Mouse (Mus musculus) forebrain, postnatal 0 days (tissue): Measurements from ENCODE around the gene Picalm. TPM values are rescaled to one million over a fixed set of nuclear protein-coding genes. Genes with fewer than 3 reads are reported as not detected.

ENCODE experiments used
- ATAC-seq: fragments of 200-750 bp; cut with Nextera tagmentation; 2 replicates; pipeline ENCODE4 v1.8.0; 2017; ENCODE audit warnings: mild to moderate bottlenecking, moderate library complexity
- DNase-seq: peaks from one replicate; pipeline ENCODE4 v3.0.0-alpha.2; 2015
- H3K27ac ChIP-seq: fragments of 300-500 bp; sonication (generic); 2 replicates; pipeline ENCODE4 v1.5.1; 2014; ENCODE audit warnings: low read depth, mild to moderate bottlenecking, antibody characterized with exemption, low read length, moderate library complexity, mixed read lengths
- H3K27me3 ChIP-seq: fragments of 300-500 bp; sonication (generic); 2 replicates; pipeline ENCODE4 v1.6.1; 2014; ENCODE audit warnings: mild to moderate bottlenecking, low read length, mixed read lengths; ENCODE audit not compliant: insufficient read depth
- H3K36me3 ChIP-seq: fragments of 300-500 bp; sonication (generic); 2 replicates; pipeline ENCODE4 v1.6.1; 2014; ENCODE audit warnings: mild to moderate bottlenecking, moderate library complexity; ENCODE audit not compliant: insufficient read depth
- H3K4me1 ChIP-seq: fragments of 300-500 bp; sonication (generic); 2 replicates; pipeline ENCODE4 v1.6.1; 2014; ENCODE audit warnings: antibody characterized with exemption; ENCODE audit not compliant: insufficient read depth
- H3K4me2 ChIP-seq: fragments of 300-500 bp; sonication (generic); 2 replicates; pipeline ENCODE4 v1.6.1; 2014; ENCODE audit warnings: low read depth, mild to moderate bottlenecking, moderate library complexity
- H3K4me3 ChIP-seq: fragments of 300-500 bp; sonication (generic); 2 replicates; pipeline ENCODE4 v1.5.1; 2014; ENCODE audit warnings: low read depth, low read length, mixed read lengths
- H3K9ac ChIP-seq: fragments of 300-500 bp; sonication (generic); 2 replicates; pipeline ENCODE4 v1.6.1; 2014; ENCODE audit warnings: mild to moderate bottlenecking
- H3K9me3 ChIP-seq: fragments of 300-500 bp; sonication (generic); 2 replicates; pipeline ENCODE4 v1.6.1; 2016; ENCODE audit warnings: low read length
- CTCF ChIP-seq: sonication (generic); IDR thresholded peaks from 2 replicates; pipeline ENCODE4 v1.5.1; 2016; ENCODE audit warnings: antibody characterized with exemption, control low read depth, low read depth
- WGBS: fragments of 180-500 bp; shearing (Covaris S2); extraction: QIAGEN DNeasy Blood & Tissue Kit; methylation state at CpG from one replicate; pipeline ENCODE4 v1.1.7; 2014; 5-methylcytosine and 5-hydroxymethylcytosine counted together
- polyA plus RNA-seq: library from polyadenylated mRNA; unstranded; fragments of >200 nt; fragmentation: Nextera tagmentation; extraction: Ambion mirVana; gene quantifications from 2 replicates; pipeline ENCODE4 v1.2.1, GENCODE M21; 2015
- total RNA-seq: library from RNA; depleted of rRNA; stranded (reverse); fragments of >200 nt; gene quantifications from 2 replicates; pipeline ENCODE4 v1.2.3, GENCODE M21; 2014

Gene Picalm
- total and polyA plus RNA-seq, 2 experiments from 2014 or later, result 21.2 to 242 TPM

GRCm38 (mm10) chr7:90201877-90202465 lies 72.0 kb downstream of the Picalm start:
- Histone ChIP-seq H3K4me2 (no peak overlapping the region), H3K9ac (no peak overlapping the region), H3K9me3 (no peaks in the 10 kb centered on the region), H3K27ac (no peak overlapping the region), H3K4me1 (no peaks in the 10 kb centered on the region), H3K36me3 (peaks cover 18% of the 10 kb centered on the region), H3K27me3 (no peaks in the 10 kb centered on the region), H3K4me3 (no peak overlapping the region)
- TF ChIP-seq CTCF, result no peak
- ATAC-seq (no peak), DNase-seq (no peak)
- WGBS, result 79% methylated on average over 2 of the region's 2 CpGs

GRCm38 (mm10) chr7:90203914-90204313 lies 73.9 kb downstream of the Picalm start:
- no peak for TF ChIP-seq CTCF
- Histone ChIP-seq H3K27me3 (no peaks in the 10 kb centered on the region), H3K9ac (no peak overlapping the region), H3K27ac (no peak overlapping the region), H3K9me3 (no peaks in the 10 kb centered on the region), H3K4me3 (no peak overlapping the region), H3K4me1 (no peaks in the 10 kb centered on the region), H3K4me2 (no peak overlapping the region), H3K36me3 (peaks cover 28% of the 10 kb centered on the region)
- ATAC-seq, result no peak
- DNase-seq, result no peak
- WGBS, result 92% methylated on average over 2 of the region's 2 CpGs

GRCm38 (mm10) chr7:90210116-90210515 lies 80.1 kb downstream of the Picalm start:
- H3K27me3 ChIP-seq, result no peaks in the 10 kb centered on the region
- H3K9me3 ChIP-seq, result no peaks in the 10 kb centered on the region
- H3K9ac ChIP-seq, result no peak overlapping the region
- ATAC-seq (no peak), DNase-seq (no peak)
- TF ChIP-seq CTCF, result no peak
- peaks cover 13% of the 10 kb centered on the region for H3K36me3 ChIP-seq
- 95% methylated on average over 2 of the region's 2 CpGs for WGBS
- no peak overlapping the region for H3K4me2 ChIP-seq
- no peak overlapping the region for H3K27ac ChIP-seq
- H3K4me1 ChIP-seq, result no peaks in the 10 kb centered on the region
- H3K4me3 ChIP-seq, result no peak overlapping the region

GRCm38 (mm10) chr7:90210947-90211346 lies 80.9 kb downstream of the Picalm start:
- H3K9me3 ChIP-seq, result no peaks in the 10 kb centered on the region
- H3K36me3 ChIP-seq, result peaks cover 13% of the 10 kb centered on the region
- no peak overlapping the region for H3K4me2 ChIP-seq
- no peaks in the 10 kb centered on the region for H3K27me3 ChIP-seq
- ATAC-seq (0 out of 2 replicates have a peak, but pooled peaks have one; percentile 9), DNase-seq (no peak)
- H3K4me3 ChIP-seq, result no peak overlapping the region
- no peak overlapping the region for H3K27ac ChIP-seq
- no peak overlapping the region for H3K9ac ChIP-seq
- no peak for TF ChIP-seq CTCF
- no peaks in the 10 kb centered on the region for H3K4me1 ChIP-seq

GRCm38 (mm10) chr7:90216511-90216910 lies 86.5 kb downstream of the Picalm start:
- Histone ChIP-seq H3K4me3 (no peak overlapping the region), H3K9me3 (no peaks in the 10 kb centered on the region), H3K27me3 (no peaks in the 10 kb centered on the region), H3K4me2 (no peak overlapping the region), H3K36me3 (no peaks in the 10 kb centered on the region), H3K27ac (no peak overlapping the region), H3K4me1 (no peaks in the 10 kb centered on the region), H3K9ac (no peak overlapping the region)
- DNase-seq, result no peak
- 23% methylated on average over 8 of the region's 8 CpGs for WGBS
- peak; percentile 86 for ATAC-seq
- TF ChIP-seq CTCF, result no peak

GRCm38 (mm10) chr7:90218122-90218521 lies 88.1 kb downstream of the Picalm start:
- no peak for TF ChIP-seq CTCF
- WGBS, result 89% methylated on average over 5 of the region's 5 CpGs
- ATAC-seq, result no peak

GRCm38 (mm10) chr7:90221487-90221886 lies 91.5 kb downstream of the Picalm start:
- no peaks in the 10 kb centered on the region for H3K4me1 ChIP-seq
- H3K9me3 ChIP-seq, result no peaks in the 10 kb centered on the region
- H3K27me3 ChIP-seq, result no peaks in the 10 kb centered on the region
- no peaks in the 10 kb centered on the region for H3K36me3 ChIP-seq
- WGBS, result 79% methylated on average over 2 of the region's 2 CpGs
- TF ChIP-seq CTCF, result no peak
- no peak overlapping the region for H3K27ac ChIP-seq
- ATAC-seq, result no peak
- no peak overlapping the region for H3K4me3 ChIP-seq
- H3K4me2 ChIP-seq, result no peak overlapping the region
- no peak for DNase-seq
- no peak overlapping the region for H3K9ac ChIP-seq

More at GRCm38 (mm10) chr7:90218122-90218521, 88.1 kb downstream of the Picalm start:
- no peaks in the 10 kb centered on the region for H3K36me3 ChIP-seq
- H3K4me3 ChIP-seq, result no peak overlapping the region
- H3K9me3 ChIP-seq, result no peaks in the 10 kb centered on the region
- no peaks in the 10 kb centered on the region for H3K27me3 ChIP-seq
- H3K4me2 ChIP-seq, result no peak overlapping the region
- H3K9ac ChIP-seq, result no peak overlapping the region
- no peaks in the 10 kb centered on the region for H3K4me1 ChIP-seq
- no peak overlapping the region for H3K27ac ChIP-seq
- DNase-seq, result no peak
